ENCODE assay signal across 8 mouse cellular contexts in the genomic region with DNA sequence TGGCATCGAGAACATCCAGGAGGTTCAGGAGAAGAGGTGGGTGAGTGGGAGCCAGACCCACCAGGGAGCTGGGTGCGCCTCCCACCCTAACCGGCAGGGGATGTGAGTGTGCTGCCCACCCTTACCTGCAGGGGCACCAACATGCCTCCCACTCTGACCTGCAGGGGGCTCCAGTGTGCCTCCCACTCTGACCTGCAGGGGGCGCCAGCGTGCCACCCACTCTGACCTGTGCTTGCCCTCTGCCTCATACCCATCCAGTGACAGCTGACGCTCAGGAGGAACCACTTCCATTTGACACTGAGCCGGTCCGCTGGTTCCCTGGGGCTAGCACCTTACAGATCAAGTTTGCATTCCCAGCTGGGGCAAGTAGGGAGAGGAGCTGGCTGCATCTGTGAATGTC.
DNase-seq lines count a peak whose midpoint lies in the region; ATAC-seq lines count a peak whose summit lies in the region.

No protein-coding gene starts in this region.

- peaks cover 40% of the 10 kb centered on the region for H3K4me1 ChIP-seq in kidney, embryonic 15.5 days
- no peaks in the 10 kb centered on the region; the same call in 1 of the 2 replicates for H3K4me1 ChIP-seq in brown adipose tissue, adult 24 weeks (ENCODE audit: control insufficient read depth, insufficient read depth, insufficient read length, low read length)
- H3K4me1 ChIP-seq in limb, embryonic 11.5 days (ENCODE audit: control insufficient read depth, insufficient read depth, low read length), result peaks cover 23% of the 10 kb centered on the region
- peaks cover 15% of the 10 kb centered on the region for H3K4me1 ChIP-seq in neural tube, embryonic 11.5 days (ENCODE audit: control insufficient read depth, insufficient read depth, low read length)

- no peak overlapping the region for H3K9ac ChIP-seq in kidney, embryonic 15.5 days
- H3K9ac ChIP-seq in limb, embryonic 11.5 days (ENCODE audit: low read length), result no peak overlapping the region
- H3K9ac ChIP-seq in neural tube, embryonic 11.5 days (ENCODE audit: low read length), result 0 out of 2 replicates have a peak overlapping the region, but pooled peaks have one; percentile 10

- H3K9me3 ChIP-seq in kidney, embryonic 15.5 days (replicated peaks), result no peaks in the 10 kb centered on the region
- H3K9me3 ChIP-seq in limb, embryonic 11.5 days (ENCODE audit: control insufficient read depth, low read length), result no peaks in the 10 kb centered on the region
- no peaks in the 10 kb centered on the region for H3K9me3 ChIP-seq in neural tube, embryonic 11.5 days (ENCODE audit: control insufficient read depth, low read length)

- H3K27me3 ChIP-seq in kidney, embryonic 15.5 days, result peaks cover 50% of the 10 kb centered on the region
- peaks cover 26% of the 10 kb centered on the region for H3K27me3 ChIP-seq in limb, embryonic 11.5 days (ENCODE audit: control insufficient read depth, insufficient read depth, low read length)
- H3K27me3 ChIP-seq in neural tube, embryonic 11.5 days (ENCODE audit: control insufficient read depth, insufficient read depth, low read length), result peaks cover 15% of the 10 kb centered on the region; the same call in 1 of the 2 replicates

- no peak for ATAC-seq in kidney, embryonic 15.5 days (replicated peaks; ENCODE audit: low FRiP score)
- ATAC-seq in granulocyte monocyte progenitor cell, adult 5-6 weeks (replicated peaks; ENCODE audit: poor library complexity, severe bottlenecking), result peak; percentile 80
- no peak for ATAC-seq in limb, embryonic 11.5 days (ENCODE audit: insufficient number of reproducible peaks, low FRiP score, low TSS enrichment, low read depth)
- no peak for ATAC-seq in neural tube, embryonic 11.5 days (ENCODE audit: insufficient read depth, low FRiP score, low TSS enrichment)

- H3K4me2 ChIP-seq in kidney, embryonic 15.5 days, result no peak overlapping the region
- H3K4me2 ChIP-seq in limb, embryonic 11.5 days (ENCODE audit: low read depth, severe bottlenecking), result peak overlapping the region; percentile 4; the same call in 1 of the 2 replicates
- H3K4me2 ChIP-seq in neural tube, embryonic 11.5 days (ENCODE audit: low read depth), result no peak overlapping the region

- no peak overlapping the region for H3K4me3 ChIP-seq in kidney, embryonic 15.5 days (replicated peaks)
- peak overlapping the region; percentile 61 for H3K4me3 ChIP-seq in brown adipose tissue, adult 24 weeks (ENCODE audit: insufficient read depth, low read depth, low read length)
- H3K4me3 ChIP-seq in limb, embryonic 11.5 days (ENCODE audit: low read depth, low read length), result no peak overlapping the region
- no peak overlapping the region for H3K4me3 ChIP-seq in neural tube, embryonic 11.5 days (ENCODE audit: low read depth, low read length)

- H3K27ac ChIP-seq in kidney, embryonic 15.5 days, result no peak overlapping the region
- peak overlapping the region; percentile 75 for H3K27ac ChIP-seq in brown adipose tissue, adult 24 weeks (replicated peaks; ENCODE audit: low read depth, low read length)
- no peak overlapping the region for H3K27ac ChIP-seq in limb, embryonic 11.5 days (replicated peaks; ENCODE audit: low read depth, low read length)
- no peak overlapping the region for H3K27ac ChIP-seq in neural tube, embryonic 11.5 days (ENCODE audit: low read depth, low read length)

- WGBS in kidney, embryonic 15.5 days, result 49% methylated on average over 8 of the region's 8 CpGs
- whole genome bisulfite sequencing in limb, embryonic 11.5 days, result 54% methylated on average over 8 of the region's 8 CpGs
- 51% methylated on average over 8 of the region's 8 CpGs for WGBS in neural tube, embryonic 11.5 days

- H3K36me3 ChIP-seq in kidney, embryonic 15.5 days, result no peaks in the 10 kb centered on the region
- no peaks in the 10 kb centered on the region for H3K36me3 ChIP-seq in limb, embryonic 11.5 days (ENCODE audit: control insufficient read depth, insufficient read depth, low read length)
- no peaks in the 10 kb centered on the region for H3K36me3 ChIP-seq in neural tube, embryonic 11.5 days (ENCODE audit: control insufficient read depth, insufficient read depth, low read length)

- peak; percentile 77 for DNase-seq in kidney, adult 18-20 months
- peak; percentile 77 to 81 for DNase-seq in CD8-positive naive resting alpha-beta T cell, adult 2 months (ENCODE audit: low read depth in 2 of 2, low spot score in 2 of 2)
- DNase-seq in limb, embryonic 11.5 days (ENCODE audit: low spot score), result peak; percentile 75
- DNase-seq in neural tube, embryonic 11.5 days (ENCODE audit: low spot score), result peak; percentile 55
- no peak for DNase-seq in Muller cell, postnatal 12 days (ENCODE audit: inconsistent ontology term)
